Mouse (Mus musculus) CD4-positive helper T cell, adult 2 months (primary cell): ENCODE data around the gene Tmem53.

Experiments used
- DNase-seq: peaks from one replicate; pipeline ENCODE4 v3.0.0-alpha.2; 2012; ENCODE audit warnings: low read depth, missing footprints, low spot score

Tmem53 gene

DNA sequence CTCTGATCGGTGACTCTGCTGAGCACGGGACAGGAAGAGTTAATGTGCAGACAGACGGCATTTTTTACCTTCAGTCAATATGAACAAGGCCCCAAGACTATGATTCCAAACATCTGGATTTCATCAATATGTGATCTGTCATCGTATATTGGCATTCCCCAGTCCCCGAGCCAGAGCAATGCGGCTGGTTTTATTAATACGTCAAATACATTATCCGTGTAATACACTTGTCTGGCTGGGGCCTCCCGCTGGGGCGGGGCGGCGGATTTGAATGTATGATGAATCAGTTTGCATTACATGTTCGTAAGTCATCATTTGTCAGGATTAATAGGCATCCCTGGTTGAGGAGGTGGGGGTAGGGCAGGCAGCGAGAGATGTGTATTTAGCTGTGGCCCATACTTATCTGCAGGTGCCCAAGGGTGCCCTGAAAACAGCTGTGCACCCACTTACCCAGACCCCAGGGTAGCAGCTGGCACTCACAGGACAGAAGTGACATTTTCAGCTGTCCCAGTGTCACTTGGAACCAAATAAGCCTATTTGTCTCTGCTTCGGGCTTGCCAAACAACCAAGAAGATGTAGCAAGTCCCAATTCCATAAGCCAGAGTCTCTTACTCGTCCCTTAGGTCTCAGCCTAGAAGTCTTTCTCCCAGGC is 63.2 kb downstream of the Tmem53 start:
- DNase-seq = no peak

DNA sequence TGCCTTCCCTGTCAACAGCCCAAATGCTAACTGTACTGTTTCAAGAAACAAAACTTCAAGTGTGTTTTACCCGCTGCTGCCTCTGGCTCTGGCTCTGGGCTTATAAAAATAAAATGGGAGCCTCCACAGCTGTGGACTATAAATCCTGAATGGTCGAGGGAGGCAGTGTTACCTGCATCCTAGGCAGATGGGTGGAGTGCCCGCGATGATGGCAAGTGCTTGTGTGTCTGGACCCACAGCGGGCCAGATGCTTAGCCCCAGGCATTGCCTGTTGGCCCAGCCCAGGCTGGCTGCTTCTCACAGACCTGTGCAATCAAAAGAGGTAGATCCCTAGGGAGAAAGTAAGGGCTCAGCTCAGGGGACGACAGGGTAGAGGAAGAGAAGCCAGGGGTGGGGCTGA is 65.0 kb downstream of the Tmem53 start:
- no peak for DNase-seq

DNA sequence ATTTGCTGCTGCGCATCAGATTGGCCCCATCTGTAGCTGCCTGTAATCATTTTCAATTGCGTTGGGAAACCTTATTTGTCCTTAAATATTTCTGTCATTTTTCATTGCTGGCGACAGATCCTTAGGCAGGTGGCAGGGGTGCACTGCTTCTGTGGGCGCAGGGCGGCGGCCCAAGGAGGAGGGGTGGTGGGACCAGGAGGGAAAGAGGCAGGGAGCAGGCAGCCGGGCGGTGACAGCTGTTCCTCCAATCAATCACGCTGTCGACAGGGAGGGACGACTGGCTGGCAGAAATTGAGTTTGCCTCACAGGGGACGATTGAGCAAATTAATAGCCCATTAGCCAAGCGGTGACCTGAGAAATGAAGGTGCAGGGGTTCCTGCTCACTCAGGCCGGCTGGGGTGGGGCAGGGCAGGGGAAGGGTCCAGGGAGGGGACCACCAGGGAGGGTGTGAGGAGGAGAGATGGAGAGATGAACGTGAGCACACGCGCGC is 66.0 kb downstream of the Tmem53 start:
- no peak for DNase-seq
